Mouse (Mus musculus) olfactory bulb, adult 2 months (tissue): ENCODE measurements around the gene Cdh26. TPM values are rescaled to one million over a fixed set of nuclear protein-coding genes. Genes with fewer than 3 reads are reported as not detected.

Source experiments
- H3K27ac ChIP-seq: fragments of 200-500 bp; 2 replicates; pipeline ENCODE4 v1.5.1; 2012; ENCODE audit warnings: low read depth, low read length; ENCODE audit not compliant: insufficient read depth
- H3K4me1 ChIP-seq: fragments of 200-500 bp; 2 replicates; pipeline ENCODE4 v1.6.1; 2012; ENCODE audit warnings: low read length; ENCODE audit not compliant: control insufficient read depth, insufficient read depth
- H3K4me3 ChIP-seq: fragments of 200-500 bp; 2 replicates; pipeline ENCODE4 v1.5.1; 2012; ENCODE audit warnings: mild to moderate bottlenecking, low read depth, low read length, moderate library complexity; ENCODE audit not compliant: insufficient read depth
- CTCF ChIP-seq: fragments of 200-500 bp; IDR thresholded peaks from 2 replicates; pipeline ENCODE4 v1.5.1; 2012; ENCODE audit warnings: low read depth, mild to moderate bottlenecking, low read length, moderate library complexity; ENCODE audit not compliant: insufficient read depth
- POLR2A ChIP-seq: fragments of 200-500 bp; IDR thresholded peaks from 2 replicates; pipeline ENCODE4 v1.6.1; 2012; ENCODE audit warnings: mild to moderate bottlenecking, low read depth, low read length, moderate library complexity; ENCODE audit not compliant: insufficient read depth
- WGBS: fragments of 180-500 bp; shearing (Covaris S2); methylation state at CpG from one replicate; pipeline ENCODE4 v1.1.7; 2018; 5-methylcytosine and 5-hydroxymethylcytosine counted together
- polyA plus RNA-seq: library from polyadenylated mRNA; stranded (reverse); fragments of >200 nt; gene quantifications from 2 replicates; pipeline ENCODE4 v1.2.4, GENCODE M21; 2012; ENCODE audit warnings: low replicate concordance; ENCODE audit not compliant: missing spikeins, insufficient read depth, insufficient read length

The Cdh26 gene
- polyA plus RNA-seq, 1 experiment: not detected

GRCm38 (mm10) chr2:178433495-178433894 lies 3.2 kb downstream of the Cdh26 start:
- TF ChIP-seq POLR2A: no peak
- H3K4me1 ChIP-seq: no peaks in the 10 kb centered on the region
- no peak overlapping the region for H3K27ac ChIP-seq
- WGBS: 79% methylated on average over 2 of the region's 2 CpGs
- no peak overlapping the region for H3K4me3 ChIP-seq

- WGBS: 93% methylated on average over 2 of the region's 2 CpGs
- Histone ChIP-seq H3K27ac (no peak overlapping the region), H3K4me1 (no peaks in the 10 kb centered on the region), H3K4me3 (no peak overlapping the region)
- no peak for TF ChIP-seq POLR2A
- TF ChIP-seq CTCF: no peak
Observed at GRCm38 (mm10) chr2:178433903-178434302, 3.6 kb downstream of the Cdh26 start.

DNA sequence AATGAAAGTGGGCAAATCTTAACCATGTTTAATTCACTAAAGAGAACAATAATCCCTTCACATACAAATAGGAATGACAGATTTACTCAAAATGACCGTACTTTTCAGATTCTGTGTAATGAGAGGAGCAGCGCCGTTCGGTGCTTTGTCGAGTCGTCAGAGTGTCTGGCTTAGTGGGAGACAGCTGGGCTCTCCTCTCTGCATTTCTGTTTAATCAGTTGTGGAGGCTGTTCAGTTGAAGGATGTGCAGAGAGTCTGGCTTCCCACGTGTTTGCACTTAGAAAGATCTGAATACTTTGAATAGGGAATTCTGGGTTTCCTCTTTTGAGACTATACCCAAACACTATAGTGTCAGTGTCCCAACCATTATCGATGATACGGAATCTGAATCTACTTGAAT lies 7.0 kb downstream of the Cdh26 start:
- H3K4me1 ChIP-seq: no peaks in the 10 kb centered on the region
- no peak overlapping the region for H3K27ac ChIP-seq
- 54% methylated on average over 9 of the region's 9 CpGs for WGBS
- TF ChIP-seq POLR2A (no peak), CTCF (no peak)
- H3K4me3 ChIP-seq: no peak overlapping the region

- WGBS: 64% methylated on average over 4 of the region's 4 CpGs
- no peak overlapping the region for H3K27ac ChIP-seq
- no peak overlapping the region for H3K4me3 ChIP-seq
- no peaks in the 10 kb centered on the region for H3K4me1 ChIP-seq
- TF ChIP-seq CTCF (no peak), POLR2A (no peak)
Observed at GRCm38 (mm10) chr2:178449386-178449785, 19.1 kb downstream of the Cdh26 start.

- peaks cover 1% of the 10 kb centered on the region; the same call in 1 of the 2 replicates for H3K4me1 ChIP-seq
- H3K27ac ChIP-seq: no peak overlapping the region
- 53% methylated on average over 2 of the region's 2 CpGs for WGBS
- no peak overlapping the region for H3K4me3 ChIP-seq
- TF ChIP-seq CTCF: no peak
- TF ChIP-seq POLR2A: no peak
Observed at GRCm38 (mm10) chr2:178450236-178450635, 19.9 kb downstream of the Cdh26 start.

DNA sequence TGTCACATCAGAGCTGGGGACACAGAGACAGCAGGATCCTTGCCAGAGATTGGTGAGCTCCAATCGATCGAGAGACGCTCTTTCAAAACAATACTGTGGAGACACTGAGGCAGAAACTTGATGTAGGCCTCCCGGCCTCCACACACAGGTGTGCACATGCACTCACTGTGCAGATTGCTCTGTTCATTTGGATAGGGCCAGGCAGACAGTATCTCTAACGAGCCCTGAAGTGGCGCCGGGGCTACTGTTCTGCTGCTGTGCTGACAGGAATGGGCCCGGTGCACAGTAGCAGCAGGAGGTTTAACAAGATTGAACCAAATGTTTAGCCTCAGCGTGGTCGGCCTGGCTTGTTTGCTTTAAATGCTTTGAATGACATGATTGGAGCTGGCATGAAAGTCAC lies 20.6 kb downstream of the Cdh26 start:
- no peak overlapping the region for H3K27ac ChIP-seq
- 74% methylated on average over 10 of the region's 10 CpGs for WGBS
- H3K4me1 ChIP-seq: peaks cover 5% of the 10 kb centered on the region; the same call in 1 of the 2 replicates
- H3K4me3 ChIP-seq: no peak overlapping the region
- TF ChIP-seq POLR2A (no peak), CTCF (no peak)

GRCm38 (mm10) chr2:178454664-178455516 lies 24.6 kb downstream of the Cdh26 start:
- TF ChIP-seq POLR2A (no peak), CTCF (no peak)
- H3K4me3 ChIP-seq: no peak overlapping the region
- no peak overlapping the region for H3K27ac ChIP-seq
- H3K4me1 ChIP-seq: peaks cover 5% of the 10 kb centered on the region; the same call in 1 of the 2 replicates
- WGBS: 23% methylated on average over 17 of the region's 17 CpGs

GRCm38 (mm10) chr2:178457414-178457813 lies 27.1 kb downstream of the Cdh26 start:
- Histone ChIP-seq H3K4me1 (peaks cover 9% of the 10 kb centered on the region; the same call in 1 of the 2 replicates), H3K27ac (no peak overlapping the region), H3K4me3 (no peak overlapping the region)
- WGBS: 95% methylated on average over 6 of the region's 6 CpGs
- no peak for TF ChIP-seq POLR2A

GRCm38 (mm10) chr2:178460353-178460752 lies 30.0 kb downstream of the Cdh26 start:
- WGBS: 60% methylated on average over 5 of the region's 5 CpGs
- no peak overlapping the region for H3K27ac ChIP-seq
- TF ChIP-seq CTCF (no peak), POLR2A (no peak)
- H3K4me1 ChIP-seq: peaks cover 6% of the 10 kb centered on the region; the same call in 1 of the 2 replicates
- no peak overlapping the region for H3K4me3 ChIP-seq
